Mouse (Mus musculus): ENCODE measurements at regions not wholly inside any gene's neighbourhood (a gene's known extent, or its start where the extent isn't known, plus 50 kb on each side); places are given as distances from the start of the nearest gene placed in this dataset.

DNA sequence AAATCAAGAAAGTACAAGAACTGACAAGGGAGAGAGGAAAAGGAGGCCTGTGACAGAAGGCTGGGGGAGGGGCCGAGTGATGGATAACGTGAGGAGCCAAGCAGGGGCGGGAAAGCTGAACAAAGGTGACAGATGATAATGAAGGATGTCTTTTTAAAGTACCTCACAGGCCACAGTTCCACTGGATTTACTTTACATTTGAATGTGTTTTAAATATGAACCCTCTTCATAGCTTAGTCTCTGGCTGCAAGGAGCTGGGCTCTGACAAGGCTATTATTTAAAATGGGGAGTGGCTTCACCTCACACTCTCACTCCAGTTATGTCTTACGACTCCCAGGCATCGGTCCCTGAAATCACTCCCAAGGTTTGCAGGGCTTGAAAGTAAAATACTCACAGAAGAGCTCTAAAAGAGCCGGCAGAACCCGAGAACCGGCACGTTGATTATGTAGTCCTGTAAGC lies 190.6 kb upstream of the Dnajc24 start:
- TF ChIP-seq CTCF (IDR thresholded peaks at IDR 0.05; ENCODE audit: borderline replicate concordance, extremely low read depth, insufficient read depth, insufficient read length) (no peak), POLR2A (IDR thresholded peaks at IDR 0.05; ENCODE audit: borderline replicate concordance, extremely low read depth, insufficient read depth, insufficient read length, poor library complexity, severe bottlenecking) (no peak)
